Comparison of ENCODE assay signal across 15 mouse cellular contexts in genomic region chr16:32612052-32612451, GRCm38 (mm10). TPM values are rescaled to one million over a fixed set of nuclear protein-coding genes. Genes with fewer than 3 reads are reported as not detected.
DNase-seq lines count a peak whose midpoint lies in the region; ATAC-seq and TF ChIP-seq lines count a peak whose summit lies in the region.
"Had no signal": no experiment of that assay in that cellular context is flagged by ENCODE, and none has a peak within 500 bp of the region (broad histone marks: within the 10 kb centered on the region; RNA-seq: fewer than 3 reads in every experiment).

No protein-coding gene starts in this region.

- peak overlapping the region; percentile 60 for H3K9ac ChIP-seq in liver, embryonic 11.5 days (ENCODE audit: low read depth, low read length)
- H3K9ac ChIP-seq: embryonic facial prominence, embryonic 15.5 days; hindbrain, embryonic 12.5 days; kidney, embryonic 15.5 days; limb, embryonic 15.5 days; neural tube, embryonic 12.5 days had no signal

- H3K27ac ChIP-seq in left cerebral cortex, adult 2 months = no peak overlapping the region
- H3K27ac ChIP-seq in liver, embryonic 11.5 days (ENCODE audit: low read depth, low read length) = peak overlapping the region; percentile 71
- H3K27ac ChIP-seq: embryonic facial prominence, embryonic 15.5 days; hindbrain, embryonic 12.5 days; kidney, embryonic 15.5 days; limb, embryonic 15.5 days; neural tube, embryonic 12.5 days had no signal

- no peak for TF ChIP-seq POLR2A in myocyte (IDR thresholded peaks at IDR 0.05; ENCODE audit: insufficient read length, low read depth)

- intact Hi-C loops in left cerebral cortex, adult 2 months (cut with DNase I) = loop anchor here (5.0 kb wide), 1 partner anchor 105 kb away; no protein-coding TSS in a partner anchor
- intact Hi-C loops in left cerebral cortex, postnatal 10 days (cut with DNase I) = loop anchor here (5.0 to 10.0 kb wide), 2 partner anchors 105 to 317 kb away; no protein-coding TSS in a partner anchor

- WGBS in liver, embryonic 11.5 days = 43% methylated on average over 1 of the region's 1 CpGs

- H3K79me2 ChIP-seq in myocyte (ENCODE audit: control insufficient read depth, insufficient read depth) = peaks cover 48% of the 10 kb centered on the region

- H3ac ChIP-seq in myocyte (ENCODE audit: control insufficient read depth, insufficient read length) = no peak overlapping the region

- no peaks in the 10 kb centered on the region for H3K27me3 ChIP-seq in liver, embryonic 11.5 days (replicated peaks; ENCODE audit: control insufficient read depth, insufficient read depth, low read length)
- H3K27me3 ChIP-seq in myocyte (ENCODE audit: control insufficient read depth, insufficient read depth, insufficient read length) = no peaks in the 10 kb centered on the region
- H3K27me3 ChIP-seq: embryonic facial prominence, embryonic 15.5 days; hindbrain, embryonic 12.5 days; kidney, embryonic 15.5 days; limb, embryonic 15.5 days; neural tube, embryonic 12.5 days had no signal

- H3K9me3 ChIP-seq in liver, embryonic 11.5 days (ENCODE audit: control insufficient read depth, low read length) = no peaks in the 10 kb centered on the region
- H3K9me3 ChIP-seq: embryonic facial prominence, embryonic 15.5 days; hindbrain, embryonic 12.5 days; kidney, embryonic 15.5 days; limb, embryonic 15.5 days; neural tube, embryonic 12.5 days had no signal

- peak overlapping the region; percentile 52 for H3K4me2 ChIP-seq in liver, embryonic 11.5 days
- peak overlapping the region; percentile 12 for H3K4me2 ChIP-seq in myocyte (ENCODE audit: low read depth)
- H3K4me2 ChIP-seq: embryonic facial prominence, embryonic 15.5 days; hindbrain, embryonic 12.5 days; kidney, embryonic 15.5 days; limb, embryonic 15.5 days; neural tube, embryonic 12.5 days had no signal

- ATAC-seq in liver, embryonic 11.5 days (replicated peaks; ENCODE audit: low FRiP score) = 0 out of 2 replicates have a peak, but pooled peaks have one; percentile 34
- ATAC-seq: forebrain, embryonic 14.5 days had no signal

- no peak for DNase-seq in left cerebral cortex, adult 2 months (ENCODE audit: extremely low spot score in 1 of 2, low spot score in 2 of 2)
- no peak for DNase-seq in left cerebral cortex, postnatal 10 days (ENCODE audit: extremely low spot score in 1 of 2, low spot score in 2 of 2)
- DNase-seq in c-Kit-negative CD71-positive TER-119-positive erythroid progenitor cells, embryonic 14.5 days (ENCODE audit: low read depth, low spot score) = peak; percentile 72
- no peak for DNase-seq in liver, embryonic 11.5 days (ENCODE audit: low spot score)
- DNase-seq in retina, embryonic 14.5 days (ENCODE audit: low spot score) = no peak
- no peak for DNase-seq in adrenal gland, postnatal 10 days
- DNase-seq: cerebellum, adult 8-10 months; right cerebral cortex, postnatal 25 days had no signal

- no peak for TF ChIP-seq CTCF in left cerebral cortex, adult 2 months (IDR thresholded peaks at IDR 0.05)

- H3K4me3 ChIP-seq in left cerebral cortex, adult 2 months = peak overlapping the region; percentile 11; the same call in 1 of the 2 replicates
- H3K4me3 ChIP-seq in liver, embryonic 11.5 days (ENCODE audit: low read depth, low read length) = peak overlapping the region; percentile 87
- no peak overlapping the region for H3K4me3 ChIP-seq in myocyte
- H3K4me3 ChIP-seq: embryonic facial prominence, embryonic 15.5 days; hindbrain, embryonic 12.5 days; kidney, embryonic 15.5 days; limb, embryonic 15.5 days; neural tube, embryonic 12.5 days had no signal

- H3K4me1 ChIP-seq in liver, embryonic 11.5 days (replicated peaks; ENCODE audit: control insufficient read depth, insufficient read depth, low read length) = peaks cover 13% of the 10 kb centered on the region

- peaks cover 20% of the 10 kb centered on the region for H3K36me3 ChIP-seq in liver, embryonic 11.5 days (ENCODE audit: control insufficient read depth, insufficient read depth, low read length)
- peaks cover 20% of the 10 kb centered on the region for H3K36me3 ChIP-seq in myocyte (ENCODE audit: control insufficient read depth, insufficient read depth)

TF ChIP-seq in myocyte, 11 proteins besides CTCF, POLR2A, EP300 and RAD21:
- no peak for TF ChIP-seq CEBPB (IDR thresholded peaks at IDR 0.05; ENCODE audit: insufficient read depth, poor library complexity, severe bottlenecking)
- TF ChIP-seq POLR2AphosphoS2 (IDR thresholded peaks at IDR 0.05; ENCODE audit: insufficient read length, low read depth) = no peak
- TF ChIP-seq E2F4 (IDR thresholded peaks at IDR 0.05; ENCODE audit: insufficient read depth) = no peak
- no peak for TF ChIP-seq REST (IDR thresholded peaks at IDR 0.05; ENCODE audit: insufficient read depth, insufficient read length)
- no peak for TF ChIP-seq MYOD1 (IDR thresholded peaks at IDR 0.05; ENCODE audit: control insufficient read depth in 1 of 3, insufficient read length in 2 of 3, low read depth in 2 of 3)
- no peak for TF ChIP-seq MAX (IDR thresholded peaks at IDR 0.05; ENCODE audit: low read depth)
- TF ChIP-seq TCF12 (IDR thresholded peaks at IDR 0.05; ENCODE audit: insufficient read depth, poor library complexity, severe bottlenecking) = no peak
- no peak for TF ChIP-seq MYOG (IDR thresholded peaks at IDR 0.05; ENCODE audit: control insufficient read depth in 1 of 3, insufficient read depth in 1 of 3, insufficient read length in 2 of 3, low read depth in 2 of 3)
- TF ChIP-seq TCF3 (IDR thresholded peaks at IDR 0.05; ENCODE audit: insufficient read length, low read depth) = no peak
- no peak for TF ChIP-seq USF1 (IDR thresholded peaks at IDR 0.05; ENCODE audit: low read depth)
- TF ChIP-seq SRF (IDR thresholded peaks at IDR 0.05; ENCODE audit: control insufficient read depth, insufficient read length, low read depth) = no peak

RNA-seq across cellular contexts. Expression of gene Tfrc, which starts 3.3 kb away (rescaled TPM):
- 10 to 100 TPM; 68.3 to 85.0 TPM for total RNA-seq in left cerebral cortex, adult 2 months (2021)
- total RNA-seq in left cerebral cortex, postnatal 10 days (2021) = 100 to 1,000 TPM; 106 to 111 TPM
- 220 and 245 TPM in 2 replicates for polyA plus RNA-seq in liver, embryonic 11.5 days (2014; fragmentation: Nextera tagmentation; extraction: Ambion mirVana)
- polyA plus RNA-seq in myocyte (2012; fragmentation: generic; extraction: Trizol) = 55.4 TPM
- 100 to 1,000 TPM; 138 to 212 TPM for total RNA-seq in adrenal gland, postnatal 10 days (2021)

RNA-seq across cellular contexts. Expression of gene Tnk2, which starts 31.6 kb away (rescaled TPM):
- 100 to 1,000 TPM; 239 to 244 TPM for total RNA-seq in left cerebral cortex, adult 2 months (2021)
- total RNA-seq in left cerebral cortex, postnatal 10 days (2021) = 100 to 1,000 TPM in 1 of 2 experiments, 10 to 100 TPM in 1; 93.2 to 107 TPM
- 10.8 and 11.6 TPM in 2 replicates for polyA plus RNA-seq in liver, embryonic 11.5 days (2014; fragmentation: Nextera tagmentation; extraction: Ambion mirVana)
- 35.0 TPM for polyA plus RNA-seq in myocyte (2012; fragmentation: generic; extraction: Trizol)
- 10 to 100 TPM; 45.1 to 85.2 TPM for total RNA-seq in adrenal gland, postnatal 10 days (2021)
